Mouse (Mus musculus) CH12.LX (cell line): ENCODE results near the gene Zfp82. TPM values are rescaled to one million over a fixed set of nuclear protein-coding genes. Genes with fewer than 3 reads are reported as not detected.

Experiments
- DNase-seq: peaks from one replicate; pipeline ENCODE4 v3.0.0-alpha.2; 2013; ENCODE audit errors: extremely low read depth
- H3K27ac ChIP-seq: 2 replicates; pipeline ENCODE4 v1.5.1; 2012; ENCODE audit warnings: low read depth, mild to moderate bottlenecking, control low read depth, moderate library complexity; ENCODE audit not compliant: insufficient read depth
- H3K27me3 ChIP-seq: replicated peaks from 2 replicates; pipeline ENCODE3; 2012; ENCODE audit warnings: inconsistent platforms
- H3K36me3 ChIP-seq, 2 experiments: replicated peaks in 1 of 2; 2 replicates each; pipeline versions ENCODE3 to v1.6.1; 2012; ENCODE audit warnings: inconsistent platforms in 1 of 2, low read length in 1 of 2, mild to moderate bottlenecking in 1 of 2, mixed read lengths in 1 of 2, moderate library complexity in 1 of 2; ENCODE audit not compliant: control insufficient read depth in 1 of 2, insufficient read depth in 1 of 2
- H3K4me1 ChIP-seq, 2 experiments: 2 replicates each; pipeline ENCODE4 v1.6.1; 2012; ENCODE audit warnings: inconsistent platforms in 1 of 2, moderate library complexity in 1 of 2; ENCODE audit not compliant: insufficient read depth in 2 of 2, control insufficient read depth in 1 of 2
- H3K4me2 ChIP-seq: 2 replicates; pipeline ENCODE4 v1.6.1; 2012; ENCODE audit warnings: low read depth, mild to moderate bottlenecking, control low read depth; ENCODE audit not compliant: poor library complexity, insufficient read depth, severe bottlenecking
- H3K4me3 ChIP-seq, 3 experiments: fragments of 150-350 bp in 1 of 3; sonication (generic) in 1 of 3; replicated peaks in 1 of 3; 2 replicates each; pipeline versions ENCODE3 to v1.5.1; 2011 to 2012; ENCODE audit warnings: low read depth in 2 of 3, low read length in 2 of 3, mild to moderate bottlenecking in 2 of 3, moderate library complexity in 2 of 3, control low read depth in 1 of 3, improper control_type of control experiment in 1 of 3, inconsistent platforms in 1 of 3, mixed read lengths in 1 of 3; ENCODE audit not compliant: poor library complexity in 1 of 3
- H3K79me2 ChIP-seq: replicated peaks from 2 replicates; pipeline ENCODE4 v1.6.1; 2012; ENCODE audit warnings: mild to moderate bottlenecking, moderate library complexity; ENCODE audit not compliant: control insufficient read depth, poor library complexity, insufficient read depth, severe bottlenecking; ENCODE audit errors: extremely low read depth
- H3K9ac ChIP-seq: 2 replicates; pipeline ENCODE4 v1.6.1; 2012; ENCODE audit warnings: low read depth, mild to moderate bottlenecking, control low read depth, moderate library complexity; ENCODE audit not compliant: insufficient read depth
- H3K9me3 ChIP-seq: replicated peaks from 2 replicates; pipeline ENCODE3; 2012; ENCODE audit warnings: low read length, inconsistent platforms, mixed read lengths
- CTCF ChIP-seq, 2 experiments: IDR thresholded peaks in 1 of 2; conservative IDR thresholded peaks in 1 of 2; 2 replicates each; pipeline ENCODE4 v1.5.1; 2011 to 2012; ENCODE audit warnings: low read depth in 2 of 2, low read length in 2 of 2, improper control_type of control experiment in 1 of 2, inconsistent platforms in 1 of 2, mild to moderate bottlenecking in 1 of 2, moderate library complexity in 1 of 2
- E2F4 ChIP-seq: IDR thresholded peaks from 2 replicates; pipeline ENCODE4 v1.6.1; 2011; ENCODE audit warnings: low read depth, low read length, improper control_type of control experiment; ENCODE audit not compliant: insufficient replicate concordance
- ELF1 ChIP-seq: IDR thresholded peaks from 2 replicates; pipeline ENCODE4 v1.6.1; 2014; ENCODE audit warnings: low read depth, mild to moderate bottlenecking, inconsistent platforms, low read length, improper control_type of control experiment
- EP300 ChIP-seq: IDR thresholded peaks from 2 replicates; pipeline ENCODE4 v1.6.1; 2011; ENCODE audit warnings: low read length, improper control_type of control experiment
- HCFC1 ChIP-seq: IDR thresholded peaks from 2 replicates; pipeline ENCODE4 v1.6.1; 2012; ENCODE audit warnings: low read depth, mild to moderate bottlenecking, inconsistent platforms, low read length, improper control_type of control experiment
- JUN ChIP-seq: IDR thresholded peaks from 2 replicates; pipeline ENCODE4 v1.6.1; 2011; ENCODE audit warnings: low read depth, mild to moderate bottlenecking, low read length, improper control_type of control experiment, moderate library complexity; ENCODE audit not compliant: insufficient read depth
- MAFK ChIP-seq: IDR thresholded peaks from 2 replicates; pipeline ENCODE4 v1.6.1; 2011; ENCODE audit warnings: low read length, improper control_type of control experiment; ENCODE audit not compliant: insufficient replicate concordance
- MAX ChIP-seq: IDR thresholded peaks from 2 replicates; pipeline ENCODE4 v1.6.1; 2011; ENCODE audit warnings: low read length, improper control_type of control experiment
- MAZ ChIP-seq: IDR thresholded peaks from 2 replicates; pipeline ENCODE4 v1.6.1; 2012; ENCODE audit warnings: low read depth, mild to moderate bottlenecking, inconsistent platforms, low read length, improper control_type of control experiment, moderate library complexity
- MEF2A ChIP-seq: IDR thresholded peaks from 2 replicates; pipeline ENCODE4 v1.6.1; 2014; ENCODE audit warnings: low read depth, mild to moderate bottlenecking, inconsistent platforms, low read length, improper control_type of control experiment, borderline replicate concordance
- MYC ChIP-seq: IDR thresholded peaks from 2 replicates; pipeline ENCODE4 v1.6.1; 2011; ENCODE audit warnings: low read depth, mild to moderate bottlenecking, improper control_type of control experiment, low read length
- NRF1 ChIP-seq: IDR thresholded peaks from 2 replicates; pipeline ENCODE4 v1.6.1; 2014; ENCODE audit warnings: low read depth, mild to moderate bottlenecking, inconsistent platforms, low read length, improper control_type of control experiment, moderate library complexity
- PAX5 ChIP-seq: IDR thresholded peaks from 2 replicates; pipeline ENCODE4 v1.6.1; 2012; ENCODE audit warnings: low read length, inconsistent platforms, mixed read lengths
- POLR2A ChIP-seq: IDR thresholded peaks from 2 replicates; pipeline ENCODE4 v1.6.1; 2011; ENCODE audit warnings: low read depth, mild to moderate bottlenecking, improper control_type of control experiment, low read length
- POLR2AphosphoS2 ChIP-seq: IDR thresholded peaks from 2 replicates; pipeline ENCODE4 v1.6.1; 2011; ENCODE audit warnings: low read depth, low read length, improper control_type of control experiment
- SIN3A ChIP-seq: IDR thresholded peaks from 2 replicates; pipeline ENCODE4 v1.6.1; 2012; ENCODE audit warnings: low read length, improper control_type of control experiment, inconsistent platforms
- SMC3 ChIP-seq: IDR thresholded peaks from 2 replicates; pipeline ENCODE4 v1.6.1; 2011; ENCODE audit warnings: low read depth, low read length, improper control_type of control experiment
- TBP ChIP-seq: conservative IDR thresholded peaks from 2 replicates; pipeline ENCODE4 v1.6.1; 2011; ENCODE audit warnings: low read depth, low read length, improper control_type of control experiment
- TCF12 ChIP-seq: IDR thresholded peaks from 2 replicates; pipeline ENCODE4 v1.6.1; 2014; ENCODE audit warnings: low read depth, mild to moderate bottlenecking, inconsistent platforms, low read length, improper control_type of control experiment
- UBTF ChIP-seq: IDR thresholded peaks from 2 replicates; pipeline ENCODE4 v1.6.1; 2012; ENCODE audit warnings: low read depth, mild to moderate bottlenecking, inconsistent platforms, low read length, improper control_type of control experiment, moderate library complexity
- USF1 ChIP-seq: IDR thresholded peaks from 2 replicates; pipeline ENCODE4 v1.6.1; 2014; ENCODE audit warnings: low read depth, mild to moderate bottlenecking, inconsistent platforms, low read length, improper control_type of control experiment
- USF2 ChIP-seq: conservative IDR thresholded peaks from 2 replicates; pipeline ENCODE4 v1.6.1; 2011; ENCODE audit warnings: low read depth, low read length, improper control_type of control experiment
- ZKSCAN1 ChIP-seq: IDR thresholded peaks from 2 replicates; pipeline ENCODE4 v1.6.1; 2012; ENCODE audit warnings: low read depth, inconsistent platforms, low read length, improper control_type of control experiment, borderline replicate concordance
- ZMIZ1 ChIP-seq: IDR thresholded peaks from 2 replicates; pipeline ENCODE4 v1.6.1; 2012; ENCODE audit warnings: low read depth, mild to moderate bottlenecking, inconsistent platforms, low read length, improper control_type of control experiment
- ZNF384 ChIP-seq: IDR thresholded peaks from 2 replicates; pipeline ENCODE4 v1.6.1; 2012; ENCODE audit warnings: low read depth, low read length, improper control_type of control experiment, inconsistent platforms
- dilution Hi-C: fragments of 300-500 bp; cut with MboI; formaldehyde crosslinking; loops from 2 replicates; pipeline ENCODE4 v1.14.3; 2020; ENCODE audit warnings: low sequenced_read_pairs; ENCODE audit not compliant: extremely low pct_unique_long_range_greater_than_20kb, extremely low pct_ligation_motif_present
- in situ Hi-C: fragments of 300-500 bp; cut with MboI; formaldehyde crosslinking; loops from 3 replicates; pipeline ENCODE4 v1.14.3; 2019; ENCODE audit warnings: low sequenced_read_pairs, low pct_ligation_motif_present, low pct_unique_long_range_greater_than_20kb, mixed read lengths
- polyA plus RNA-seq: library from polyadenylated mRNA; unstranded; fragments of >175 nt; gene quantifications from 2 replicates; pipeline ENCODE4 v1.2.1, GENCODE M21; 2012; ENCODE audit warnings: low read depth; ENCODE audit not compliant: insufficient read length
- total RNA-seq, 2 experiments: library from RNA; depleted of rRNA; stranded (reverse); fragments of 300-350 nt in 1 of 2; fragments of >200 nt in 1 of 2; gene quantifications; 2 replicates each; pipeline ENCODE4 v1.2.3; 2012 to 2014

Gene Zfp82
- total and polyA plus RNA-seq, 3 experiments, result 4.9 to 7.1 (median 6.9) TPM

DNA sequence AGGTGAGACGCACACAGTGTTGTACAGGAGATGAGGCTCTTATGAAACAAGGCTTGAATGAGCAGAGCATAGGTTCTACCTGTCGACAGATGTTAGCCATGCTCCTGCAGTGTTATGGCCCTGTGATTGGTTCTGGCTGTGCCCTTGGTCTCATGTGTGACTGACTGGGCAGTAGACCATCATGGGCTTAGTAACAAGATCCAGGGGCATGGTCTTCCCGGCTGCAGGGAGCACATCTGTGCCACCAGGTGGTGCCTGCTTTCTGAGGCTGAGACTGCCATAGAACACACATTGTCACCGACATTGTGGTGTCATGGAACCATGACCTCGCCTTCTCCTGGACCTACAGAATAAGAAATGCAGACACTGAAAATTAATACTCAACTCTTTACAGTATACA, 47.3 kb downstream of the Zfp82 start:
- DNase-seq, result peak; percentile 10
- Histone ChIP-seq H3K9me3 (no peaks in the 10 kb centered on the region), H3K4me2 (no peak overlapping the region)
- in situ Hi-C loops, result no loop called here
- TF ChIP-seq PAX5 (no peak), ZNF384 (no peak), USF1 (no peak), MYC (no peak), POLR2A (no peak), ELF1 (no peak), USF2 (no peak), MAZ (no peak), CTCF (conservative IDR thresholded peaks at IDR 0.05 in 1 of 2, IDR thresholded peaks at IDR 0.05 in 1 of 2; ENCODE audit: low read depth in 2 of 2, low read length in 2 of 2) (peak in 1 of 2 experiments; percentile 31; a peak in 1 of 4 replicates), SMC3 (peak; percentile 39)
- TF ChIP-seq, all 38 proteins: peak for 2
- Histone ChIP-seq H3K27ac (no peak overlapping the region), H3K36me3 (peaks cover 43 to 72% of the 10 kb centered on the region in 2 experiments), H3K9ac (no peak overlapping the region), H3K27me3 (no peaks in the 10 kb centered on the region), H3K4me3 (no peak overlapping the region), H3K4me1 (no peaks in the 10 kb centered on the region), H3K79me2 (no peaks in the 10 kb centered on the region)
- dilution Hi-C loops, result no loop called here

DNA sequence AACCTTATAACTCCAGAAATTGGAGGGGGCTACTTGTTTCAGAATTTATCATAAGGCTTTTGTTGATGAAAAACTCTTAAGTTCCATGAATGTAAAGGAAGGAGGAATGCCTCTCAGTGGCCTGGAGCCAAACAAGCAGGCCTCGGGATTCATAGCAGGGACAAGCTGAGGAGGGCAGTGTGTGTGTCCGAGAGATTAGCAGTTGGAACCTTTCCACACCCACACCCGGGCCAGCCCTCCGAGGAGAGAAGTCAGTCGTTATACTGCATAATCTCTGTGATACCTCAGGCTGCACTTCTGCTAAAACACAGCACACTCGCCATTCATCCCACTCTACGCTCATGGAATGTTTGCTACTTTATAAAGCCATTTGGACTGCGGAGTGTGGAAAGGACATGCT, 48.9 kb downstream of the Zfp82 start:
- dilution Hi-C loops (no loop called here), in situ Hi-C loops (no loop called here)
- Histone ChIP-seq H3K9ac (no peak overlapping the region), H3K27ac (no peak overlapping the region), H3K9me3 (no peaks in the 10 kb centered on the region), H3K4me1 (no peaks in the 10 kb centered on the region), H3K4me3 (no peak overlapping the region), H3K4me2 (no peak overlapping the region), H3K79me2 (no peaks in the 10 kb centered on the region), H3K36me3 (peaks cover 54 to 84% of the 10 kb centered on the region in 2 experiments), H3K27me3 (no peaks in the 10 kb centered on the region)
- TF ChIP-seq ELF1, result no peak
- TF ChIP-seq SIN3A, result no peak
- TF ChIP-seq ZMIZ1, result no peak
- TF ChIP-seq TCF12, result no peak
- no peak for TF ChIP-seq POLR2AphosphoS2
- no peak for TF ChIP-seq ZKSCAN1
- TF ChIP-seq JUN, result no peak
- no peak for TF ChIP-seq HCFC1
- TF ChIP-seq EP300, result no peak
- TF ChIP-seq PAX5, result no peak
- no peak for TF ChIP-seq MAZ
- TF ChIP-seq MAX, result no peak
- TF ChIP-seq ZNF384, result no peak
- TF ChIP-seq MAFK, result no peak
- TF ChIP-seq NRF1, result no peak
- TF ChIP-seq E2F4, result no peak
- no peak for TF ChIP-seq MEF2A
- TF ChIP-seq UBTF, result no peak
- no peak for TF ChIP-seq TBP
- no peak for DNase-seq
